Mouse (Mus musculus) embryonic stem cell, embryonic (primary cell): ENCODE measurements around the gene Scarf2.

ENCODE experiments used
- CTCF ChIA-PET, 4 experiments: fragments of 300-600 bp in 2 of 4; fragments of 350-600 bp in 2 of 4; sonication (Branson Sonifier 250); formaldehyde crosslinking; loops; one replicate each; lab custom pipeline; 2022; ENCODE audit warnings: inconsistent platforms in 2 of 4; lab: Charles Lee
- POLR2A ChIA-PET, 4 experiments: fragments of 300-600 bp in 2 of 4; fragments of 350-600 bp in 2 of 4; sonication (Branson Sonifier 250); formaldehyde crosslinking; loops; one replicate each; lab custom pipeline; 2022; ENCODE audit warnings: antibody characterized with exemption in 4 of 4, inconsistent platforms in 1 of 4; lab: Charles Lee

Scarf2 gene

DNA sequence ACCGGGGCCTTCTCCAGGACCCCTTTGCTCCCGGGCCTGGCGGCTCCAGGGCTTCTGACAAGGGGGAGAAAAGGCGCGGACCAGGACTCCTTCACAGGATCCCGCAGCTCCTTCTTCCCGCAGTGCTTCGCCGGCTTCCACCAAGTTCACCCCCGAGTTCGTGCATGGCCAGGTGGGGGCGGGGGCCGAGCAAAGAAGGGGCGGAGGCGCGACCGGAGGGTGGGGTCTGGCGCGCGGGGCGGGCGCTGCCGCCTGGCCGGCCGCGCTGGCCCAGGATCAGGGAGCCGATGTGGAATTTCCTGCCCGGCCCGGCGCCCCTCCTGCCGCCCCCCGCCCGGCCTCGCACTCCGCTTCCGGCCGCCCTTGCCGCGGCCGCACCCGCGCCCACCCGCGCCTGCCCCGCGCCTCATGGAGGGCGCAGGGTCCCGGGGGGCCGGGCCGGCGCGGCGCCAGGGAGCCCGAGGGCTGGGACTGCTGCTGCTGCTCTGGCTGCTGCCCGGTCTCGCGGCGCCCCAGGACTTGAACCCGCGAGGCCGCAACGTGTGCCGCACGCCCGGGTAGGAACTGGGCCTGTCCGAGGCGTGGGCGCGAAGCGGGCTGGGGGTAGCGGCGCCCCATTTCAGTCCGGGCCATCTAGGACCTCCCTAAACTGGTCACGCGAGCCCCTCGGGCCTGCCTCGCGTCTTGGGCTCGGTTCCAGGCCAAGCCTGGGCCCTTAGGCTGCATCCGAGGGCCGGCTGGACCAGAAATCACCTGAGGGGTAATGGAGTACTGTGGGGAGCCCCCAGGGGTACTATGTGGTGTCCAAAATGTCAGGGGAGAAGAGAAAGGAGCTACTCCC is at the start of gene Scarf2:
TSS of gene Scarf2 (plus strand) at position 312 of the 841 bp plus-strand sequence.
- ChIA-PET POLR2A (interaction anchor here (0.6 to 5.0 kb wide), 19 partner anchors 9 to 176 kb away, joined by 3 to 33 read pairs (median 4); partner anchors contain the start of gene Klhl22 (in 3 of the 4)), CTCF (interaction anchor here in 3 of 4 experiments (0.6 to 1.8 kb wide), 10 partner anchors 10 to 239 kb away, joined by 3 to 6 read pairs (median 4); no protein-coding TSS in a partner anchor)

GRCm38 (mm10) chr16:17753001-17753400 is 44.1 kb upstream of the Scarf2 start:
- POLR2A ChIA-PET: interaction anchor here in 2 of 4 experiments (0.6 to 1.3 kb wide), 2 partner anchors 55 to 62 kb away, joined by 3 to 7 read pairs; no protein-coding TSS in a partner anchor
- CTCF ChIA-PET: interaction anchor here in 1 of 4 experiments (1.1 kb wide), 1 partner anchor 23 kb away, joined by 3 read pairs; no protein-coding TSS in a partner anchor

DNA sequence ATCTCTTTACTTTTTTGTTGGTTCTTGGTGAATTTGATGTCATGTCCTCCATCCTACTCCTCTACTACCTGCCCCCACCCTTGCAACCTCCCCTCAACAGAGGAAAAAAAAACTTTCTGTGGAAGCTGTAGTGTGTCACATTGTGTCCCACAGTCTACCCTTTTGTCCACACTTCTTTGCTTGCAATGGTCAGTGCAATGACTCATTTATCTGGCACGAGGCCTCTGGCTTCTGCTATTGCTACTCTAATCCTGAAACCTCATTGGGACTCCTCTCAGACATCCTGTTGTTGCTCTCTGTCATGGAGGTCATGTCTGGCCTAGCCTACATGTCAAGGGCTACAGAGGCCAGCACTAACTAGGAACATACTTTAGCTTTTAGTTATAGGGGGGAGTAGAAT is 43.4 kb upstream of the Scarf2 start:
- POLR2A ChIA-PET: interaction anchor here in 2 of 4 experiments (0.6 to 2.4 kb wide), 3 partner anchors 9 to 61 kb away, joined by 3 to 7 read pairs (median 4); no protein-coding TSS in a partner anchor
- CTCF ChIA-PET: interaction anchor here (0.6 to 1.6 kb wide), 8 partner anchors 8 to 330 kb away, joined by 3 to 6 read pairs (median 4); no protein-coding TSS in a partner anchor

DNA sequence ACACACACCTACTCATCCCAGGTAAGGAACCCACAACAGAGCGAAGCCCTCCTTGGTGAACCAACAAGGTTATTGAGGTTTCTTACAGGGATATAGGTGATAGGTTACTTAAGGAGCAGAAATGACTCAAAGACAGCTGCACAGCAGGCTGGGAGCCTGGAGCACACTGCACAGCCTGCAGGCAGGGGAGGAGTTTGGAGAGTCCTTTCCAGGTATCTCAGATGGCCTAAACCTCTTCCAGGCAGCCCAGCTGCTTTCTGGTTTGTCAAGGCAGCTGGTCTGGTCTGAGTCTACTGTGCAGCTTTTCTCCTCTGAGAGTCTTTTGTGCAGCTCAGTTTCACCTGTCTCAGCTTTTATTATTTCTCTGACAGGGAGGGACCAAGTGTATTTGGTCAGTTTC is 39.3 kb upstream of the Scarf2 start:
- CTCF ChIA-PET: interaction anchor here in 3 of 4 experiments (0.5 to 1.1 kb wide), 5 partner anchors 10 to 310 kb away, joined by 3 to 5 read pairs (median 4); no protein-coding TSS in a partner anchor
- POLR2A ChIA-PET: interaction anchor here in 3 of 4 experiments (0.5 to 4.8 kb wide), 8 partner anchors 8 to 133 kb away, joined by 3 to 41 read pairs (median 7); partner anchors contain the start of gene Gm20518 (in 1 of the 3)

GRCm38 (mm10) chr16:17758902-17759301 is 38.2 kb upstream of the Scarf2 start:
- ChIA-PET CTCF (interaction anchor here (0.5 to 3.5 kb wide), 14 partner anchors 10 to 414 kb away, joined by 3 to 31 read pairs (median 4); no protein-coding TSS in a partner anchor), POLR2A (interaction anchor here in 2 of 4 experiments (0.7 to 4.8 kb wide), 21 partner anchors 9 to 205 kb away, joined by 3 to 41 read pairs (median 5); partner anchors contain the start of genes Med15 (in 1 of the 2), Scarf2 (in 1 of the 2) and Slc25a1 (in 1 of the 2))

DNA sequence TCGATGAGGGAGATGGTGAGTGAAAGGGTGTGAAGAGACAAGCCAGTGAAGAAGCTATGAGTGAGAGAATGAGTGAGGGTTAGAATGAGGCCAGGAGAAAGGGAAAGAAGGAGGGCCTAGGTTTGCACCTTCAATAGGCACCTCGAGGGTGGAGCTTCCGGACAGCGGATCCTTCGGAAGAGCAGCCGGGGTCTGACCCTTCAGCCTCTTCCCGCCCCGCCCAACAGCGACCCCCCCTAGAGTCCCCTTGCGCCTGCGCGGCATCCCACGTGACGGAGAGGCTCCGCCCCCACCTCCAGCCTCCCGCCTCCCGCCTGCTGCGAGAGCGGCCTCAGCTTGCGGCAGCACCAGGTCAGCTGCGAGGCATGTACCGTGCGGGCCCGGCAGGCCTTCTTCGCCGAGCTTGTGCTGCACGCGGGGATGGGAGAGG is 37.7 kb upstream of the Scarf2 start, which contains the start of gene Klhl22:
TSS of gene Klhl22 (plus strand) at position 275 of the 430 bp plus-strand sequence.
- POLR2A ChIA-PET: interaction anchor here (0.5 to 4.8 kb wide), 36 partner anchors 9 to 1547 kb away, joined by 3 to 41 read pairs (median 5); partner anchors contain the start of genes Scarf2 (in 2 of the 4), Gm20518 (in 1 of the 4), Med15 (in 1 of the 4) and Pkp2 (in 1 of the 4)
- CTCF ChIA-PET: interaction anchor here (0.5 to 3.5 kb wide), 24 partner anchors 10 to 451 kb away, joined by 3 to 31 read pairs (median 5); no protein-coding TSS in a partner anchor

GRCm38 (mm10) chr16:17759813-17760321 is 37.2 kb upstream of the Scarf2 start:
- ChIA-PET POLR2A (interaction anchor here (0.5 to 4.8 kb wide), 40 partner anchors 9 to 1547 kb away, joined by 3 to 41 read pairs (median 5); partner anchors contain the start of genes Scarf2 (in 2 of the 4), Gm20518 (in 1 of the 4), Lztr1 (in 1 of the 4) and Med15 (in 1 of the 4)), CTCF (interaction anchor here (0.6 to 3.5 kb wide), 31 partner anchors 9 to 451 kb away, joined by 3 to 31 read pairs (median 6); partner anchors contain the start of genes Dgcr6 (in 1 of the 4) and Smpd4 (in 1 of the 4))

DNA sequence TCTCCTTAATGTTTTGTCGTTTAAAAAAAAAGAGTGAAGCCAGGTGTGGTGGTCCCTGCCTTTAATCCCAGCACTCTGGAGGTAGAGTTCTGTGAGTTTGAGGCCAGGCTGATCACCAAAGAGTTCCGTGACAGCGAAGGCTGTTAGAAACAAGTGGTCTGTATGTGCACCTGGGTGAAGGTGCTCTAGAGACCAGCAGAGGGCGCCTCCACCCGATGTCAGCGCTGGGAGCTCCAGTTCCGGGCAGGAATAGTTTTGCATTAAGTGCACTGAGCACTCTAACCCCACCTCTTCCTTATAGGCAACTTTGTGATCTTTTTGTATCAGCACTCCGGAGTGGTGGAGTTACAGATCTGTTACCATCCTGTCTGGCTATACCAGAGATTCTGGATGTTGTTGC is 36.4 kb upstream of the Scarf2 start:
- CTCF ChIA-PET: interaction anchor here (0.5 to 3.5 kb wide), 55 partner anchors 8 to 657 kb away, joined by 3 to 31 read pairs (median 4); partner anchors contain the start of genes Dgcr6 (in 2 of the 4), Gm20518 (in 1 of the 4) and Smpd4 (in 1 of the 4)

GRCm38 (mm10) chr16:17761074-17761473 is 36.0 kb upstream of the Scarf2 start:
- POLR2A ChIA-PET: interaction anchor here in 3 of 4 experiments (0.6 to 4.8 kb wide), 32 partner anchors 8 to 328 kb away, joined by 3 to 41 read pairs (median 4); partner anchors contain the start of genes Ess2 (in 1 of the 3), Gm20518 (in 1 of the 3), Lztr1 (in 1 of the 3) and Scarf2 (in 1 of the 3)
- CTCF ChIA-PET: interaction anchor here (0.5 to 3.5 kb wide), 51 partner anchors 8 to 658 kb away, joined by 3 to 31 read pairs (median 5); partner anchors contain the start of genes Dgcr6 (in 2 of the 4), Gm20518 (in 1 of the 4) and Smpd4 (in 1 of the 4)

More for the DNA sequence above, 36.4 kb upstream of the Scarf2 start:
- POLR2A ChIA-PET: interaction anchor here in 3 of 4 experiments (0.6 to 4.8 kb wide), 40 partner anchors 8 to 328 kb away, joined by 3 to 41 read pairs (median 4); partner anchors contain the start of genes Ess2 (in 1 of the 3), Gm20518 (in 1 of the 3), Lztr1 (in 1 of the 3) and Scarf2 (in 1 of the 3)

DNA sequence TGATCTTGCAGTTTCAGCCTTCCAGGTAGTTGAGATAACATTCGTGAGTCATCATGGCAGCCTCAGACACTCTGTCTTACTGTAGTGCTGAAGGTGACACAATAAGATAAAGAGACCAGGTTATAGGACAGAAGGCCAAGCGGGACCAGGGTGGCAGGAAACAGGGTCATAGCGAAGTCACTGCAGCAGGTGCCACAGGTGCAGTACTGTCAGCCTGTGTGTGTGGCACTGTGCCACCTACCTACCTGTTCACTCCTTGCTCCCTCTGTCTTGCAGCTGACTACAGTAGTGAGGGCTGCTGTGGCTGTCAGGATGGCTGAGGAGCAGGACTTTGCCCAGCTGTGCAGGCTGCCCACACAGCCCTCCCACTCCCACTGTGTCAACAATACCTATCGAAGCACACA is 33.0 kb upstream of the Scarf2 start:
- POLR2A ChIA-PET: interaction anchor here in 1 of 4 experiments (1.0 to 1.8 kb wide), 4 partner anchors 12 to 42 kb away, joined by 3 to 4 read pairs (median 3); no protein-coding TSS in a partner anchor

DNA sequence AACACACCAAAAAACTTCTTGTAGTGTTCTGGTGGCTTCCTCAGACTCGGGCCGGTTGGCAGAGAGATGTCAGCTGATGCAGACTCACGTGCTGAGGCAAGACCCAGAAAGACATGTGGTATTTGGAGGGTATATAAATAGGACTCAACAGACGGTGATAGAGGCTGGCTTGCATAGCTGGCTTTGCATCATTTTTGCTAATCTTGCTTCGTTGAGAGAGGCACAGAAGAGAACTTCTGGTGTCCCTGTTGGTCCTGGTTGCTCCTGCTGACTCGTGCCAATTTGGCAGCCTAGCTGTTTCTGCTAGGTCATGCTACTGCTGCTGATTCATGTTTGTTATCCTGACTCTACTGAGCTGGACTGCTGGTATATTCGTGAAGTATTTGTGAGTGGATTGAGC is 28.2 kb upstream of the Scarf2 start:
- ChIA-PET POLR2A (interaction anchor here in 3 of 4 experiments (0.7 to 1.7 kb wide), 5 partner anchors 8 to 46 kb away, joined by 3 to 13 read pairs (median 4); partner anchors contain the start of gene Klhl22 (in 2 of the 3)), CTCF (interaction anchor here (0.7 to 1.5 kb wide), 6 partner anchors 8 to 47 kb away, joined by 3 to 5 read pairs (median 4); partner anchors contain the start of gene Klhl22 (in 1 of the 4))

More for the DNA sequence above, 33.0 kb upstream of the Scarf2 start:
- CTCF ChIA-PET: interaction anchor here in 1 of 4 experiments (0.7 kb wide), 1 partner anchor 45 kb away, joined by 3 read pairs; no protein-coding TSS in a partner anchor

- POLR2A ChIA-PET: interaction anchor here in 1 of 4 experiments (1.7 to 2.0 kb wide), 2 partner anchors 11 kb away, joined by 5 to 6 read pairs; partner anchors contain the start of gene Klhl22
- CTCF ChIA-PET: interaction anchor here in 2 of 4 experiments (0.6 to 3.3 kb wide), 3 partner anchors 10 to 34 kb away, joined by 3 to 13 read pairs (median 7); partner anchors contain the start of gene Klhl22 (in 1 of the 2)
Observed at GRCm38 (mm10) chr16:17771117-17771865, 25.8 kb upstream of the Scarf2 start.

DNA sequence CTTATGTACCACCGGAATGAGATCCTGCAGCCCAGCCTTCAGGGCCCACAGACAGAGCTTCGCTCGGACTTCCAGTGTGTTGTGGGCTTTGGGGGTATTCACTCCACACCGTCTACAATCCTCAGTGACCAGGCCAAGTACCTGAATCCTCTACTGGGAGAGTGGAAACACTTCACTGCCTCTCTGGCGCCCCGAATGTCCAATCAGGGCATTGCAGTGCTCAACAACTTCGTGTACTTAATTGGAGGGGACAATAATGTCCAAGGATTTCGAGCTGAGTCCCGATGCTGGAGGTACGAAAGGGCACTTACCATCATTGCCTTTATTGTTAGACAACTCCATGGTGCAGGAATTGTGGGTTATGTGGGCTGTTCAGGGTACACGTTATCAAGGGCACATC is 20.3 kb upstream of the Scarf2 start:
- CTCF ChIA-PET: interaction anchor here (0.7 to 4.9 kb wide), 17 partner anchors 8 to 516 kb away, joined by 3 to 31 read pairs (median 4); partner anchors contain the start of genes Klhl22 (in 2 of the 4) and Scarf2 (in 1 of the 4)

GRCm38 (mm10) chr16:17778223-17778622 is 18.9 kb upstream of the Scarf2 start:
- CTCF ChIA-PET: interaction anchor here in 3 of 4 experiments (0.7 to 4.9 kb wide), 5 partner anchors 18 to 219 kb away, joined by 3 to 31 read pairs (median 11); partner anchors contain the start of gene Klhl22 (in 1 of the 3)
- POLR2A ChIA-PET: interaction anchor here in 3 of 4 experiments (0.6 to 5.8 kb wide), 5 partner anchors 18 to 870 kb away, joined by 3 to 41 read pairs (median 5); partner anchors contain the start of gene Klhl22 (in 2 of the 3)

More for the DNA sequence above, 20.3 kb upstream of the Scarf2 start:
- POLR2A ChIA-PET: interaction anchor here in 3 of 4 experiments (0.8 to 5.8 kb wide), 10 partner anchors 8 to 471 kb away, joined by 3 to 41 read pairs (median 3); partner anchors contain the start of gene Klhl22 (in 2 of the 3)

DNA sequence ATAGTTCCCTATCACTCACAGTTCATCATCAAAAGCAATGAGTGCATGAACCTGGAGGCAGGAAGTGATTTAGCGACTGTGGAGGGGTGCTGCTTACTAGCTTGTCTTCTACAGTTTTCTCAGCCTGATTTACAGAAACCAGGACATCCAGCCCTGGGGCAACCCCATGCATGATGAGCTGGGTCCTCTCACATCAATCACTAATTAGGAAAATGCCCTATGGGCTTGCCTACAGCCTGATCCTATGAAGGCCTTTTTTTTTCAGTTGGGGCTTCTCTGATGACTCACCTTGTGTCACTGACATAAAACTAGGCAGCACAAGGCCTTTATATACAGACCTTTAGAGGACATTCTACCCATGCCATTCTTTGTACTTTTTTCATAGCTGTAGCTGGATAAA is 17.4 kb upstream of the Scarf2 start:
- POLR2A ChIA-PET: interaction anchor here in 1 of 4 experiments (1.0 to 1.2 kb wide), 2 partner anchors 11 to 17 kb away, joined by 3 to 4 read pairs; partner anchors contain the start of gene Scarf2
- CTCF ChIA-PET: interaction anchor here in 3 of 4 experiments (0.5 to 1.5 kb wide), 4 partner anchors 19 to 494 kb away, joined by 3 to 8 read pairs (median 4); partner anchors contain the start of gene Klhl22 (in 2 of the 3)
